Mouse (Mus musculus) olfactory bulb, adult 2 months (tissue): Measurements from ENCODE around the gene Eef2k.

Source experiments
- CTCF ChIP-seq: fragments of 200-500 bp; IDR thresholded peaks from 2 replicates; pipeline ENCODE4 v1.5.1; 2012; ENCODE audit warnings: low read depth, mild to moderate bottlenecking, low read length, moderate library complexity; ENCODE audit not compliant: insufficient read depth
- POLR2A ChIP-seq: fragments of 200-500 bp; IDR thresholded peaks from 2 replicates; pipeline ENCODE4 v1.6.1; 2012; ENCODE audit warnings: mild to moderate bottlenecking, low read depth, low read length, moderate library complexity; ENCODE audit not compliant: insufficient read depth

- no peak for TF ChIP-seq CTCF
- TF ChIP-seq POLR2A, result no peak
These were observed 2.8 kb upstream of the Eef2k start for GRCm38 (mm10) chr7:120839786-120840185.
